In genomic region chr12:78691325-78691724, GRCm38 (mm10) we compare ENCODE assay signal across 17 mouse cellular contexts. TPM values are rescaled to one million over a fixed set of nuclear protein-coding genes. Genes with fewer than 3 reads are reported as not detected.
"Had no signal": no experiment of that assay in that cellular context is flagged by ENCODE, and none has a peak within 500 bp of the region (broad histone marks: within the 10 kb centered on the region; RNA-seq: fewer than 3 reads in every experiment).

TSS of gene Fam71d (plus strand) at chr12:78691535.

- H3K4me1 ChIP-seq: liver, embryonic 13.5 days; lung, embryonic 15.5 days; midbrain, embryonic 10.5 days; neural tube, embryonic 13.5 days; stomach, embryonic 15.5 days had no signal

- H3K9ac ChIP-seq: liver, embryonic 13.5 days; liver, postnatal 0 days; lung, embryonic 15.5 days; neural tube, embryonic 13.5 days; stomach, embryonic 15.5 days had no signal

- H3K4me3 ChIP-seq: left cerebral cortex, adult 2 months; liver, embryonic 13.5 days; lung, embryonic 15.5 days; midbrain, embryonic 10.5 days; neural tube, embryonic 13.5 days; stomach, embryonic 15.5 days had no signal

- H3K36me3 ChIP-seq: liver, embryonic 13.5 days; lung, embryonic 15.5 days; midbrain, embryonic 10.5 days; neural tube, embryonic 13.5 days; stomach, embryonic 15.5 days had no signal

- DNase-seq: liver; liver, embryonic 13.5 days; liver, postnatal 0 days; midbrain, embryonic 14.5 days; retina, postnatal 1 day; right cerebral cortex, postnatal 14 days; thymus, postnatal 4 days had no signal

- H3K4me2 ChIP-seq: liver, embryonic 13.5 days; lung, embryonic 15.5 days; neural tube, embryonic 13.5 days; stomach, embryonic 15.5 days had no signal

- H3K27ac ChIP-seq: left cerebral cortex, adult 2 months; liver, embryonic 13.5 days; lung, embryonic 15.5 days; midbrain, embryonic 10.5 days; neural tube, embryonic 13.5 days; stomach, embryonic 15.5 days had no signal

- H3K27me3 ChIP-seq: liver, embryonic 13.5 days; lung, embryonic 15.5 days; neural tube, embryonic 13.5 days; stomach, embryonic 15.5 days had no signal

- H3K9me3 ChIP-seq: liver, embryonic 13.5 days; lung, embryonic 15.5 days; midbrain, embryonic 10.5 days; neural tube, embryonic 13.5 days; stomach, embryonic 15.5 days had no signal

- ATAC-seq: intestine, embryonic 16.5 days; liver, postnatal 0 days had no signal

RNA-seq across cellular contexts. Expression of gene Fam71d, which starts in this region (rescaled TPM):
- total RNA-seq: megakaryocyte progenitor cell, adult 5-6 weeks had no signal
- polyA plus RNA-seq: intestine, embryonic 16.5 days; large intestine, adult 2 months; limb, embryonic 11.5 days; liver, embryonic 13.5 days; liver, postnatal 0 days; lung, embryonic 15.5 days; midbrain, embryonic 10.5 days; midbrain, embryonic 14.5 days; spleen, adult 2 months; stomach, embryonic 15.5 days had no signal
